Mouse (Mus musculus) layer of hippocampus, adult 8-10 months (tissue): ENCODE results near the gene Olfr1353. TPM values are rescaled to one million over a fixed set of nuclear protein-coding genes. Genes with fewer than 3 reads are reported as not detected.
"Not testable (repeated sequence)": the region's sequence is repeated elsewhere in the genome, so short reads cannot be mapped to it uniquely, and the experiment has no call there.

ENCODE experiments used
- DNase-seq, 2 experiments: peaks; one replicate each; pipeline ENCODE4 v3.0.0; 2022; ENCODE audit warnings: low spot score in 2 of 2
- total RNA-seq, 4 experiments: library from RNA; stranded (reverse); gene quantifications; 2 replicates each; pipeline ENCODE4 v1.2.4; 2022

The Olfr1353 gene
- total RNA-seq, result not detected

DNA sequence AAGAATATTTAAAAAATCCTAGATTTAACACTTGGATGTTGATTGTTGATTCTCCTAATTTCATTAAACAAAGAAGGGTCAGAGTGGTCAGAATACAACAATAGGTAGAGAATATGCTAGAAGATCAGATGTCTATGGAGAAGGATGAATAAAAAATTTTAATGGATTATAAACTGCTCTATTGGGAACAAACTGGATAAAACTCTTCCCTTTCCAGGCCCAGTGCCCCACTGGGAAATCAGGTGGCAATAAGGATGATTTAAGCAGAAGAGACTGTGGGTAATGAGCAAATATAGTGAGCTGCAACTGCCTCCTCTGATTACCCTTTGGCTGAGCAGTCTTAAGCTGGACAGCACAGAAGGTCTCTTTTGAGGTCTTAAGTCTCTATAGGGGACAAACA, at the start of gene Olfr1353:
Olfr1353 (plus strand) TSS at position 301 of the 400 bp plus-strand sequence.
- not testable (repeated sequence) for DNase-seq

DNA sequence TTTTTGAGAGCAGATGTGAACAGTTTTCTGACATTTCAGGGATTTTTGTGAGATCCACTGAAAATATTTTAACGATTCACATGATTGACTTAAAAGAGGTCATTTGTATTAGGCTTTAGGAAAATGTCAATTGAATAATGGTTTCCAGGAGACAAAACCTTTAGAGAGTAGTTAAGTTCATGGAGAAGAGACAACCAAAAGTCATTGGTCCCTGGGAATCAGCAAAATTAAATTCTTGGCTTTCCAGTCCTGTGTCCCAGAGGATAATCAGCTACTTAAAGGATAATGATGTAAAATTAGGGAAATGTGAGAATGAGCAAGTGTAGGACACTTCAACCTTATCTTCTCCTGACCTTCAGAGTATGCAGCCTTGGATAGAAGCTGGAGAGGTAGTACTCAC, 12.8 kb upstream of the Olfr1353 start, which contains the start of gene Olfr8:
Olfr8 (plus strand) TSS at position 301 of the 400 bp plus-strand sequence.
- DNase-seq, result not testable (repeated sequence)

DNA sequence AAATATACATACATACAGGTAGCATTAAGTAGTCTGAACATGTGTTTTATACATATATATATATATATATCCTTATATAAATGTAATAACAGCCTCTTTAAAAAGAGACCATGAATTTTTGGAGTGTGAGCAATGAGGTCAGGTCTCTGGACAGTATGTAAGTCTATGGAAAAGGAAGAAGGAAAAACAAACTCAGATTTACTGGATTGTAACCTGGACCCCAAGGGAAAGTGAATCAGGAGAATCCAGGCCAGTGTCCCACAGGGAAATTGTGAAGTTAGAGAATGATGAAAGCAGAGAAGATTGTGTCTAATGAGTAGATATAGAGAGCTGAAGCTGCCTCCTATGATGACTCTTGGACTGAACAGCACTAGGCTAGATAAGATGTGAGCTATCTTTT, 17.6 kb downstream of the Olfr1353 start, which contains the start of gene Olfr1352:
Olfr1352 (plus strand) TSS at position 301 of the 400 bp plus-strand sequence.
- DNase-seq, result no peak

DNA sequence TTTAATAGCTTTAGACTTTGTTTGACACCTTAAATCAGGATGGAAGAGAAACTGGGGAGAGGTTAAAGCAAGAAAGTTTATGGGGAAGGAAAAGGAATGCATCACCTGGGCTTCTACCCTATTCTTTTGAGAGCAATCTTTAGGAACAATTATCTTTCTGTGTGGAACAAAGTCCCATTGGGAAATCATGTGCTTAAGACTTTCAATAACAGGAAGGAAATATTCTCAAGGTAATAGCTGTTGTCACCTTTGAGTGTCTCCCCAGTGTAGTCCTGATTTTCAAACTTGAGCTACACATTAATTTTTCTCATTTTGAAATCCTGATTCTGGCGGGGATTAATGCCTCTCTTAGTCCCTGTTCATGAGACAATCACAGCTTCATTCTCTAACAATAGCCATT, 49.1 kb downstream of the Olfr1353 start, which contains the start of gene Olfr1351:
Olfr1351 (plus strand) TSS at position 301 of the 400 bp plus-strand sequence.
- DNase-seq, result no peak

Other genes with a start within 250 kb of the Olfr1353 start
- not detected for gene Casp14, start 245.0 kb upstream of the Olfr1353 start, total RNA-seq
- under 1 TPM; 0.29 to 0.75 (median 0.45) TPM for gene Ccdc105, start 210.2 kb upstream of the Olfr1353 start, total RNA-seq
- gene Slc1a6, start 182.8 kb upstream of the Olfr1353 start, total RNA-seq, result 10 to 100 TPM; 11.2 to 13.6 (median 12.6) TPM
- not detected for gene Olfr1356, start 111.1 kb upstream of the Olfr1353 start, total RNA-seq
- not detected for gene Olfr1355, start 87.8 kb upstream of the Olfr1353 start, total RNA-seq
- gene Olfr1354, start 50.1 kb upstream of the Olfr1353 start, total RNA-seq, result not detected
- not detected for gene Olfr8, start 12.7 kb upstream of the Olfr1353 start, total RNA-seq
- not detected for gene Olfr1352, start 17.7 kb downstream of the Olfr1353 start, total RNA-seq
- gene Olfr1351, start 49.2 kb downstream of the Olfr1353 start, total RNA-seq, result not detected
- gene Olfr57, start 65.4 kb downstream of the Olfr1353 start, total RNA-seq, result not detected
- gene 2610008E11Rik, start 134.3 kb downstream of the Olfr1353 start, total RNA-seq, result 10 to 100 TPM; 20.9 to 27.7 (median 24.3) TPM
- gene Vmn2r80, start 185.5 kb downstream of the Olfr1353 start, total RNA-seq, result not detected